Mouse (Mus musculus): ENCODE results near the gene Hist2h2bb. TPM values are rescaled to one million over a fixed set of nuclear protein-coding genes. Genes with fewer than 3 reads are reported as not detected.
"Not testable (repeated sequence)": the region's sequence is repeated elsewhere in the genome, so short reads cannot be mapped to it uniquely, and the experiment has no call there.

Hist2h2bb gene
- total and polyA plus RNA-seq, 3 experiments, result 11.2 to 6,680 TPM; not detected in 1

GRCm38 (mm10) chr3:96290727-96291126 is 21.2 kb downstream of the Hist2h2bb start:
- H3K9me3 ChIP-seq (replicated peaks; ENCODE audit: insufficient read depth, low read length); H3K27ac ChIP-seq (ENCODE audit: control insufficient read depth, low read depth, low read length); H3K27me3 ChIP-seq (ENCODE audit: control insufficient read depth in 1 of 2, insufficient read depth in 2 of 2, low read length in 2 of 2); H3K9ac ChIP-seq (ENCODE audit: control insufficient read depth, low read depth, low read length, poor library complexity, severe bottlenecking); H3K79me2 ChIP-seq (ENCODE audit: control insufficient read depth, insufficient read depth, low read length, poor library complexity); H3K4me3 ChIP-seq (ENCODE audit: control insufficient read depth in 1 of 2, insufficient read depth in 1 of 2, low read depth in 2 of 2, low read length in 2 of 2); DNase-seq (ENCODE audit: low read depth, low spot score): not testable (repeated sequence)
- Histone ChIP-seq H3K4me1 (ENCODE audit: control insufficient read depth in 1 of 2, insufficient read depth in 2 of 2, low read length in 2 of 2) (peaks cover 16 to 25% of the 10 kb centered on the region in 2 experiments), H3K36me3 (ENCODE audit: control insufficient read depth in 1 of 2, insufficient read depth in 2 of 2, low read length in 2 of 2) (peaks cover 0 to 14% of the 10 kb centered on the region in 2 experiments; a peak in 2 of 4 replicates)
- TF ChIP-seq TBP (IDR thresholded peaks at IDR 0.05; ENCODE audit: low read depth, low read length), result peak; percentile 92

GRCm38 (mm10) chr3:96292641-96293040 is 23.1 kb downstream of the Hist2h2bb start:
- no peak for DNase-seq (ENCODE audit: low read depth, low spot score)
- Histone ChIP-seq H3K27me3 (ENCODE audit: control insufficient read depth in 1 of 2, insufficient read depth in 2 of 2, low read length in 2 of 2) (no peaks in the 10 kb centered on the region), H3K4me1 (ENCODE audit: control insufficient read depth in 1 of 2, insufficient read depth in 2 of 2, low read length in 2 of 2) (peaks cover 16 to 25% of the 10 kb centered on the region in 2 experiments), H3K36me3 (ENCODE audit: control insufficient read depth in 1 of 2, insufficient read depth in 2 of 2, low read length in 2 of 2) (peaks cover 0 to 14% of the 10 kb centered on the region in 2 experiments; a peak in 2 of 4 replicates), H3K4me3 (ENCODE audit: control insufficient read depth in 1 of 2, insufficient read depth in 1 of 2, low read depth in 2 of 2, low read length in 2 of 2) (peak overlapping the region; percentile 51 to 53), H3K9ac (ENCODE audit: control insufficient read depth, low read depth, low read length, poor library complexity, severe bottlenecking) (peak overlapping the region; percentile 36), H3K27ac (ENCODE audit: control insufficient read depth, low read depth, low read length) (peak overlapping the region; percentile 72; the same call in 1 of the 2 replicates), H3K79me2 (ENCODE audit: control insufficient read depth, insufficient read depth, low read length, poor library complexity) (no peaks in the 10 kb centered on the region), H3K9me3 (replicated peaks; ENCODE audit: insufficient read depth, low read length) (no peaks in the 10 kb centered on the region)
- no peak for TF ChIP-seq TBP (IDR thresholded peaks at IDR 0.05; ENCODE audit: low read depth, low read length)
- no peak for TF ChIP-seq CHD1 (IDR thresholded peaks at IDR 0.05; ENCODE audit: low read depth, low read length)
- no peak for TF ChIP-seq POLR2A (IDR thresholded peaks at IDR 0.05; ENCODE audit: control insufficient read depth in 1 of 2, insufficient read depth in 1 of 2, low read depth in 1 of 2, low read length in 2 of 2, poor library complexity in 1 of 2)
- no peak for TF ChIP-seq HCFC1 (IDR thresholded peaks at IDR 0.05; ENCODE audit: low read depth, low read length)
- no peak for TF ChIP-seq MAZ (IDR thresholded peaks at IDR 0.05; ENCODE audit: low read depth, low read length)
- no peak for TF ChIP-seq NELFE (IDR thresholded peaks at IDR 0.05; ENCODE audit: low read depth, low read length)
- no peak for TF ChIP-seq JUND (IDR thresholded peaks at IDR 0.05; ENCODE audit: low read depth, low read length)
- TF ChIP-seq ZKSCAN1 (IDR thresholded peaks at IDR 0.05; ENCODE audit: low read depth, low read length), result no peak
- TF ChIP-seq MAX (IDR thresholded peaks at IDR 0.05; ENCODE audit: low read length), result no peak
- no peak for TF ChIP-seq ZMIZ1 (IDR thresholded peaks at IDR 0.05; ENCODE audit: low read depth, low read length)
- TF ChIP-seq GATA1 (IDR thresholded peaks at IDR 0.05; ENCODE audit: low read depth, low read length), result no peak
- TF ChIP-seq ZC3H11A (IDR thresholded peaks at IDR 0.05; ENCODE audit: low read depth, low read length), result no peak
- no peak for TF ChIP-seq ZNF384 (IDR thresholded peaks at IDR 0.05; ENCODE audit: low read depth, low read length)
- TF ChIP-seq RCOR1 (IDR thresholded peaks at IDR 0.05; ENCODE audit: low read depth, low read length), result no peak
- no peak for TF ChIP-seq SMC3 (IDR thresholded peaks at IDR 0.05; ENCODE audit: low read depth, low read length)
- no peak for TF ChIP-seq MEF2A (IDR thresholded peaks at IDR 0.05; ENCODE audit: extremely low read depth, insufficient replicate concordance, low read depth, low read length, poor library complexity, severe bottlenecking)
